Mouse (Mus musculus) ovary, adult 18-20 months (tissue): ENCODE measurements around the gene Slc24a3.
A peak's percentile ranks its signal among the peaks of the same experiment; 100 is the strongest.

ENCODE experiments used
- DNase-seq: peaks from one replicate; pipeline ENCODE4 v3.0.0; 2022; ENCODE audit warnings: low spot score, mixed read lengths

Slc24a3 gene

GRCm38 (mm10) chr2:145213587-145213986, 46.0 kb downstream of the Slc24a3 start:
- no peak for DNase-seq

GRCm38 (mm10) chr2:145214086-145214831, 46.7 kb downstream of the Slc24a3 start:
- DNase-seq: no peak

- DNase-seq: no peak
Measured at GRCm38 (mm10) chr2:145216580-145216979, 49.0 kb downstream of the Slc24a3 start.

DNA sequence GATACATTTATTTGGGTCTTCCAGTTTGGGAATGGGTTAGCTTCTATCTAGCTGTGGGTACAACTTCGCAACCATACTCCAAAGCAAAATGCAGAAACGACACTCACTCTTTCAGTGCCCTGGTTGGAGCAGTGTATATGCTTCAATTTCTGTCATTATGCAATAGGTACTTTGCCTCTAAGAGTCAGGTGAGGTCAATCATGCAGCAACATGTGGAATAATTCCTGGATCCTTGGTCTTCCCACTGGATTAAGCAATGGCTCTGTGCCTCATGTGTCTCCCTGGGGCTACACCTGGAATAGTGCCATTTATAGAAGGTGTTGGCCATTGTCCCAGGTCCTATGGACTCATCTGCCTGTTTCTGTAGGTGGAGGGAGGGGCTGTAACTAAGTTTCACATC, 49.9 kb downstream of the Slc24a3 start:
- DNase-seq: no peak

- DNase-seq: no peak
Measured at GRCm38 (mm10) chr2:145219246-145219645, 51.7 kb downstream of the Slc24a3 start.

DNA sequence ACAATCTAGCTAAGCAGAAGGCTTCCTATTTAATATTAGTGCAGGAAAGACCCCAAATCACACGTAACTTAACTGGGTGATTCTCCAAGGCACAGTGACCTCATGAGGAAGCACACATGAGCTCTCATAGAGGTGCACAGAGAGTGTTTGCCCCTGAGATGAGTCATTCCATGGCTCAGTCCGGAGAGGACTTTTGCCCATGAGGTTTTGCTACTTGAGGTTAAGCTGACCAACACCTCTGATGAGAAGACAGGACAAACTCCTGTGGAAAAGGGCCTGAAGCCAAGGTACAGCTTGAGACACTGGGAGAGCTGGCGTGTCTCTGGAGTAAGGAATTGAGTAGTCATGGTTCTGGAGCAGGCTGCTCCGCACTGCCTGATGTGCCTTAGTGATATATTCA, 56.1 kb downstream of the Slc24a3 start:
- no peak for DNase-seq

DNA sequence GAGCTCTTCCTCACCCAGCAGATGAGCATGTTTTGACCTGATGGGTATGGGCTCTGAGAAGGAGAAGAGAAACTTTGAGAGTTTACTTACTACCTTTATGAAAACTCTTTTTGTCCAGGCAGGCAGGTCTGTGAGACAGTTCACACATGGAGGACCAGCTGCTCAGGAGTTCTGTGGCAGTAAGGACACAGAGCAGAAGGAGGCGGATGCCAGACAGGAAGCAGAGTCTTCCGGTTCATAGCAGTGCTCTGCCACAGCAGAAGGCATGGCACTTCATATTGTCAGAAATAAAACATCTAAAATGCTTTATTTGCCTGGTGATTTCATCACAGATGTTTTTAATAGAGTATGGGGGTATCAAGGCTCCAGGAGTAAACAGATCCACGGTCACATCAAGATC, 58.1 kb downstream of the Slc24a3 start:
- no peak for DNase-seq

DNA sequence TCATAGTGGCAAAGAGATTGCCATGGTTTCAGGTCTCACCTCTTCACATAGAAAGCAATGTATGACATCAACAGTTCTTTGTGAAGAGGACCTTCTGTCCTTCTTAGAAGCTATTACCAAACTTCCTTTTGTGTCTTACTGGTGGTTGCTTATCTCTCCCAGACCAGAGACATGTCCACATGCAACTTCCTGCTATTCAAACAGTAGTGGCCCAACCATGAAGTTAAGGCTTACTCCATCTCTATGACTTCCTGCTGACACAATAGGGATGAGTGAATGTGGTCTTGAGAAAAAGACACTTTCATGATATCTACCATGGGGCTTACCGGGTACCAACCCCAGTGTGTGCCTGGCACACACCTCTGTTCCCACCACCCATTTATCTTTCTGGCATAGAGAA, 58.5 kb downstream of the Slc24a3 start:
- DNase-seq: no peak

DNA sequence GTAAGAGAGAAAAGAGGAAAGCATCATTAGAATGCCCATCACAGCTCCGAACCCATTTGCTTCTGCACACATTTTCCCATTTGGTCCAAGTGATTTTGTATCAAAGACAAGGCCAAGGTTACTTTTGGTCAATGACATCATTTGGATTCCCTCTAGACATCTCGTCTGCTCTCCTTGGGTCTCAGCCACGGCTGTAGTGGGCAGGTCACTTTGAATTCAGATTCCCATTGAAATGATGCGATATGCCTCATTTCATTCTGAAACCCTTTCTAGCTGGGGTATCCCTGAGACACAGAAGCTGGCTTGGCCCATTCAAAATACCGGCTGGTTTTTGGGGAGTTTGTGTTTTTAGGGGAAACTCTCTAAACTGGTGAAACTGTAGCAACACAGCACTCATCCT, 59.8 kb downstream of the Slc24a3 start:
- DNase-seq: no peak

DNA sequence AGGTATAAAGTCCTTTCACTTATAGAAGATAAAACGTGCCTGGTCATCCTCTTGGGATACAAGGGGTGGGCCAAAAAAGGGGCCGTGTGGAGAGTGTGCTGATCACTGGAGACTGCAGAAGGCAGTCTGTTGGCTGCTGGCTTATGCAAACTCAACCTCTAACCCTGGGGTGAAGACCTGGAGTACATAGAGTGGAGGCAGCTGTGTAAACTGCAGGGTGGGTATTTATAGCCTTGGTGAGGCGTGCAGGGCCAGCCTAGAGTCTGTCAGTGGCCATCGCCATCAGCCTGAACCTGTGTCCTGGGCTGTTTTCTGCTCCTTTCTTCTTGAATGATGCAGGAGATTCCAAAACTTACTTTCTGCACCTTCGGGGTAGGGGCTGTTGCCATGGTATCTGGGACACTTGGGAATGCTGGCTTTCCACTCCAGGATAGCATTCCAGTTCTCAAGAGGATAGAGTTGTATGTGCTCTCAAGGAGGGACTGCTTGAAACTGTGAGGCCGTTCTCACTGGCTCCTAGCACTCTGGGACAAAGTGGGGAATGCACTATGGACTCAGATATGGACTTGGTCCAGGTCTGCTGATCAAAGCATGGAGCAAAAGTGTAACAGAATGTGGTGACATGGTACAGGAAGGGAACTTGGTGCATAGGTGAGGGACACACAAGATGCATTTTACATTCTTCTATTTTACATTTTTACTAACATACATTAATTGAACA, 65.4 kb downstream of the Slc24a3 start:
- DNase-seq: no peak

DNA sequence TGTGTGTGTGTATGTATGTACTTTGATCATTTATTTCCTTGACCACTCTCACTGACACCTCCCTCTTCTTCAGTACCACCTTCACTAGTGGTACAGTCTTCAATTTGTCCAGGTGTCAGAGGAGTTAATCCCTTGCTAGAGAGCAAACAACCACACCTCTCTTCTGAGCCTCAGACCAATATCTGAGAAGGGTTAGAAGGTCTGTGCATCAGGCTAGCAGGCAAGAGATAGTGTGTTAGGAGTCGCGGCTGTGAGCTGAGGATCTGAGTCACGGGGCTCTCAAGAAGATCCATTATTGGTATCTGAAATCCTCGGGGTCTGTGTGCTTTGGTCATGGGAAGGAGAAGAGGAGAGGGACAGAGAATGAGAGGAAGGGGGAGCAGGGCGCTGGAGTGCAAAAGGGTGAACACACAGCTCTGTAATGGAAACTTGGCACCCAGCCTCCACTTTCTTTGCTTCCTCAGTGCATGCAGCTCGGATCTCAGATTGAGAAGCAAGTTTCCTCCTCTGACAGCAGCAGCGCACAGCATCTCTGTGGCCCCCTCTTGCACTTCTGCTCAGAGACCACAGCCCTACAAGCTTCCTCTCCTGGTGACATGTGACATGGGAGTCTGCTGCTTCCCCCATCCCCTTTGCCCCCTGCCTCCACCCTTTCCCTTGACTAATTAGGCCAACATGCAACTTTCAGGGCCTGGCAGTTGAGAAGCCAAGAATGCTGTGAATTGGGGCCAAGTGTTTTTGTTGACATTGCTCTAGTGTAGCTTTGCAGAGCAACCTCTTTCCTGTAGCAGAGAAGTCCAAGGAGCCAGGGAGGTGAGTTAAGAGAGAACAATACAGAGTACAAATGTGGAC, 66.2 kb downstream of the Slc24a3 start:
- DNase-seq: no peak

GRCm38 (mm10) chr2:145246384-145246783, 78.8 kb downstream of the Slc24a3 start:
- no peak for DNase-seq

DNA sequence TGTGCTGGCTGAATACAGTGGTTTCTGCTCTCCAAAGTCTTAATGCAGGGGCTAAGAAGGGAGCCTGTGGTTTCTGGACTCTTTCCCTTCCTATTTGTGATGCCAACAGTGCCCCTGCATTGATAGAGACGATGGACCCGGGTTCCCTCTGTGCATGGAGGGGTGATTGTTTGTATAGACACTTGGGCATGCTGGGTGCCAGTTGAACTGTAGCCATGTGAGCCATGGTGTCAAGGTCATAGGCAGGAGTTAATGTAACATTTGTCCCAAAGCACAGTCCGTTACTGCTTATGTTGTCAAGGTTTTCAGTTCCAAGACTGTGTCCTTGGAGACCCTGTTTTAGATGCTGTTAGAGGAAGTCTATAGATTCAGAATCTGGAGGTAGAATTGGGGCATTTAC, 80.6 kb downstream of the Slc24a3 start:
- no peak for DNase-seq

DNA sequence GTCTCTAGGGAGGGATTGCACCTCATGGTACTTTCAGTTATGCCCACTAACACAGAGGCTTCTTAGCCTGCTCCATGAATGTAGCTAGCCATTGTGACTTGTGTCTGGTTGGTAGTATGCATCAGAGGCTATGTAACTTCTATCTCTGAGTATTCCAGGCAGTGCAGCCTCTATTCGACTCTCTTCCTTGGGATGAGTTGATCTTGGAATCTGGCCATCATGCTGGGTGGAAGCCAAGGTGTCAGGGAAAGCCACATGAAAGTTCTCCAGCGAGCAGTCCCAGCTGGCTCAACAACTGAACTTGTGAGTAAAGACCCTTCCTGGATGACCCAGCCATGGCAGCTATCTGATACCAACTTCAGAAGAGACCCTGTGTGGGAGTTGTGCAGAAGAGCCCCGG, 89.8 kb downstream of the Slc24a3 start:
- peak; percentile 11 for DNase-seq

DNA sequence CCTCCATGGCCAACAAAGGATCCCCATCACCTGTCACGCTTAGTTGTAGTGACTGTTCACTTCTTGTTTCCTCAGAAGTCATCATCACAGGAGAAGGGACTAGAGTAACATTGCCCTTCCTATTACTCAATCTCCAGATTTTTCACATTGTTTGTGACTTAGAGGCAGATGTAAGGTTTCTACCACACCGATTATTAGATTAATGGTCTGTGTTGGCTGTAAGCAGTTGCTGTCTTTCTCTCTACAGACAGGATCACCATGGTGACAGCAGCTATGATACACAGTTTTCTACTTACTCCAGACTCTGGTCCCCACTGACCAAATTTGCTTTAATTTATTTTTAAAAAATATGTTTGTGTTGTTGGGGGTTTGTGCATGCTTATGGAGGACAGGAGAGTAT, 90.3 kb downstream of the Slc24a3 start:
- DNase-seq: no peak

GRCm38 (mm10) chr2:145260574-145260973, 93.0 kb downstream of the Slc24a3 start:
- no peak for DNase-seq

GRCm38 (mm10) chr2:145262153-145262552, 94.6 kb downstream of the Slc24a3 start:
- no peak for DNase-seq

GRCm38 (mm10) chr2:145266723-145267122, 99.2 kb downstream of the Slc24a3 start:
- DNase-seq: no peak

- DNase-seq: no peak
Measured at GRCm38 (mm10) chr2:145268971-145269370, 101.4 kb downstream of the Slc24a3 start.

DNA sequence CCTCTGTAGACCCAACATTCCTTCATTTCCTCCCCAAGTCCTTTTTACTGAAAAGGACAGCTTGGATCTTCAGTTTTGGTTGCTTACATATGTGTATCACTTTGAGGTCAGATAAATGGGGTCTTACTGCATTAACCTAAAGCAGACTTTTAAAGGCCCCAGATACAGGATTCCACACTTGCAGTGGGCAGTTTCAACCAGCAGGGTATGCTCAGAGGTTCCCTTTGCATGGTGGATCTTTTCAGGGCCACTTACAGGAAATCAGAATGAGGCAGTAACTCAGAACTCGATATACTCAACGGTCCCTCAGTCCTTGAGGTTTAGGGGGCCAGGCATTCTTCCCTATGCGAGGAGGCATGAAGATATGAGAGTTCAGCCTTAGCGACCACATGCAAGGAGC, 101.9 kb downstream of the Slc24a3 start:
- DNase-seq: no peak

DNA sequence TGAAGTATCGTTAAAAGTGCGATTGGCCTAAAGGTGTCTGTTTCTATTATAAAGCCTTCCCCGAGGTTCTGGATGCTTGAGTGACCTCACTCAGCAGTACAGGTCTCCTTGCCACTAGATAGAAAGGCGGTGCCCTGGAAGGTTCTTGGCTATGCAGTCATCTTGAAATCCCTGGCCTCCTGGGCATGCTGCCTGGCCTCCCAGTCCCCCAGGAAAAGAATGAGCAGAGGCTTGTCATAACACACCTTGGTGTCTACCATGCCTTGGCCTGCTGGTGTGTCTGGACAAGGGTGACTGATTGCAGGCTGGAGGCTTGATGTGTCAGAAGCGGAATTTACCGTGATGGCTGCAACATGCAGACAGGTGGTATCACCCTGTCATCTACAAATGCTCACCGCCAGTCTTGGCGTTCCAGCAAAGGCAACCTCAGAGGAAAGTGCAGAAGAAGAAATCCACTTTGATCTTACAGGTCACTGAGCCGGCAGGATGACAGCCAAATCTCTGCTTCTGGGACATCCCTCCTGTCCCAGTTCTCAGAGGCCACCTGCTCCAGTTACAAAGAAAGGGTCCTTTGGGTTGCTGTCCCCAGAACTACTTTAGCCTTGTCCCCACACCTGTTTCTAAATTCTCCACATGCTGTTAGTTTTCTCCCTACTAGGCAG, 106.6 kb downstream of the Slc24a3 start:
- no peak for DNase-seq

DNA sequence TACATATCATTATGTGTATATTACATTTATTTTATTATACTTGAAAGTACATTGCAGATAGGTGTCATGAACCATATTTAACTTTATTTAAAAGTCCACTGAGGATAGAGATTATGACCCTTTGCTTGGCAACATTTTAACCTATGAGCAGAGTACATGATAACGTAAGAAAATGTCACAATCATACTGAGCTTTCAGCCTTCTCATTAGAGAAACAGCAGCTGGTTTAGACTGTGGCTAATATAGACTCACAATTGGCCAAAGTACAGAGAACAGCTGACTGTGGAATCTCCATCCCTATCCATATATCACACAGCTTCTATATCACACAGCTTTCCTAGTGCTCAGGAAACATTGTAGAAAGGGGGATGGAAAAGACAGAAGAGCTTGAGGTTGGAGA, 111.8 kb downstream of the Slc24a3 start:
- DNase-seq: no peak
